Mouse (Mus musculus) heart, postnatal 10 days (tissue): ENCODE measurements at regions not wholly inside any gene's neighbourhood (a gene's known extent, or its start where the extent isn't known, plus 50 kb on each side); places are given as distances from the start of the nearest gene placed in this dataset.

Experiments
- DNase-seq, 2 experiments: peaks; one replicate each; pipeline ENCODE4 v3.0.0; 2021
- intact Hi-C: fragments of 180-260 bp; cut with DNase I; formaldehyde crosslinking; loops from one replicate; pipeline ENCODE4 v1.15.1; 2025

DNA sequence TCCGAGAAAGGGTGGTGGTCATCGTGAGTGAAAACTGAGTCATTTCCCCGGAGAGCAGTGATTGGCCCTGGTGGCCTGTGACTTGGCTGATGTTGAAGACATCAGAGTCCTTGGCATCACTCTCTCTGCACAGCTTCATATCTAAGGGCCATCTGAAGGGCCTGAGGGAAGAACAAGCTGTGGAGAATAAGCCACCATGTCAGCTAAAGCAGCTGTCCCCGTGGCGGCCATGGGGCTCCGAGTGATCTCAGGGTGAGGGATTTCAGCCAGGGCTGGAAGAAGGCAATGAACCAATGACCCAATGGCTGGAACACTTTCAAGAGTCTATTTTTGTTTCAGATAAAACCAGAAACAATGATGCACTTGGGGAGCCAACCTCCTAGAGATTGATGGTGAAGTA is 62.2 kb downstream of the Ttc32 start:
- intact Hi-C loops = no loop called here
- peak; percentile 83 to 86 for DNase-seq

DNA sequence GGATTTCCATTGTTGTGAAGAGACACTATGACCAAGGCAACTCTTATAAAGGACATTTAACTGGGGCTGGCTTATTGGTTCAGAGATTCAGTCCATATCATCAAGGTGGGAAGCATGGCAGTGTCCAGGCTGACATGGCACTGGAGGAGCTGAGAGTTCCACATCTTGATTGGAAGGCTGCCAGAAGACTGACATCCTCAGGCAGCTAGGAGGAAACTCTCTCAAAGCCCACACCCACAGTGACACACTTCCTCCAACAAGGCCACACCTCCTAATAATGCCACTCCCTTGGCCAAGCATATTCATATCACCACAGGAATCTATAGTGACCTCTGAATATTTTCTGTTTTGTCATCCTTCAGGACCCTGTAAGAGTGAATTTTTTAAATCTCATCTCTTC is 65.3 kb downstream of the Ttc32 start:
- intact Hi-C loops = no loop called here
- DNase-seq = no peak

DNA sequence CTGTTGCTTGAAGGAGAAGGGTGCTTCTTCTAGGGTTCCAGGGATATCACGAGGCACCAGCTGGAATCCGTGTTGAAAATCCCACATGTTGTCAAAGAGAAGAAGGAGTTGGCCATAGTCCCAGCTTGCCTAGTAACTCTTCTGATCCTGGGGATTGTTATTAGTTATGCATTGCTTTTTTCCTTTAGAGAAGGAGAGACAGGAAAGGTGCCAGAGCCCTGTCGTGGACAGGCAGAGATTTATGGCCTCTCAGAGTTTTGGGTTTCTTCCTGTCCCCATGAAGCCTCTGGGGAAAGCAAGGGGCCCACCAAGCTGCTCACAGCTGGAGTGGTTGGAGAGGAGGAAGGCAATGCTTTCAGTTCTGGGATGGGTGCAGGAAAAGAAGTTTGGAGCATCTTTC is 76.6 kb downstream of the Ttc32 start:
- peak; percentile 59 to 66 for DNase-seq
- intact Hi-C loops = no loop called here

DNA sequence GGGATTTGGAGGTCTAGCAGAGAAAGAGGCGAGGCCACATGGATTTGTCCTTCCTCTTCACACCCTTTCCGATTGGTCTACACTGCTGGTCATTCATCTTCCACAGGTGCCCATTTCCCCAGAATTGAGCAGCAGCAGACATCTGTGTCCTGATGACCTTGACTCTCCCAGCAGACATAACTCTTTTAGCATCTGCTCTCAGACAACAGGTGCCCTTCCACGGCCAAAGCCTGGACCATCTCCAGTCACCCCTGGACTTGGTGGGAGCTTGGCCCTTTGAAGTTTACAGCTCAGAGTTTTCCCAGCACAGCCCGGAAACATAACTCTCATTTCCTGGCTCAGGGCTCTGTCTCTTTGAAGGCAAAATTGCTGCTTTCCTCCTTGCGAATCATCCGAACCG is 80.0 kb downstream of the Ttc32 start:
- intact Hi-C loops = no loop called here
- no peak for DNase-seq

DNA sequence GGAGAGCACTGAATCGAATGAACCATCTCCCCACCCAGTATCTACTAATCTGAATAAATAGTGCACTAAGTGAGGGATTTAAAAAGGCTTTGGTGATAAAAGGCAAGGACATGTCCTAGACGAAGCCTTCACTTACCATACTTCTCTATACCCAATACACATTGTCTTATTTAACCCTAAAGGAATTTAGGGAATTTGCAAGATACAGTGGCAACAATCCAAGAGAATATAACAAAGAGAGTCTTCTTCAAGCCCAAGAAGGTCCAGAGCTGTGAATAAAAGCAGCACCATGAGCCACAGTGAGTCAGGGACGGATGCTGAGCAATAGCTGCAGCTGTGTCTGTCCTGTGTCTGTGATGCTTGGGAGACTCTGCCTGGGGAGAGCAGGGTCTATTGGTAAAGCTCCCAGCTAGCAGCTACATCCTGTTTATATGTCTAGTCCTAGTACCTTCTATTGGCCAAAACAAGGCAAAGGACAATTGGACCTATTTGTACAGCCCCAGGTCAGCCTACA is 82.4 kb downstream of the Ttc32 start:
- intact Hi-C loops = no loop called here
- DNase-seq = no peak

DNA sequence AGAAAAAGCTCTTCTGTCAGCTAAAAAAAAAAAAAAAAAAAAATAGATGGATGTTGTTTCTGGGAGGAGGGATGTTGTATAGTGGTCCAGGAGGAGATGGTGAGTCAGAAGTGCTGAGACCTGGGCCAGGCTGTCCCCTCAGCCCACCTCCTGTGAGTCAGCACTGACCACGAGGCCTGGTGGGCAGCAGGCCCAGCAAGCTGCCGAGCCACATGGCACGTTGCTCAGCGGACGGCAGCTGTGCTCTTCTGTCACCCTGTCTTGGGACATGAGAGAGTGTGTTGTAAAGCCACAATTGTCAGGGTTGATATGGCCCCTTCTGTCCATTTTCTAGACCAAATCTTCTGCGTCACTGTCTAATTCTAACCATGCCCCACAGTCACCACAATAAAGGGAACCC is 83.9 kb downstream of the Ttc32 start:
- peak; percentile 85 to 90 for DNase-seq
- intact Hi-C loops = no loop called here

DNA sequence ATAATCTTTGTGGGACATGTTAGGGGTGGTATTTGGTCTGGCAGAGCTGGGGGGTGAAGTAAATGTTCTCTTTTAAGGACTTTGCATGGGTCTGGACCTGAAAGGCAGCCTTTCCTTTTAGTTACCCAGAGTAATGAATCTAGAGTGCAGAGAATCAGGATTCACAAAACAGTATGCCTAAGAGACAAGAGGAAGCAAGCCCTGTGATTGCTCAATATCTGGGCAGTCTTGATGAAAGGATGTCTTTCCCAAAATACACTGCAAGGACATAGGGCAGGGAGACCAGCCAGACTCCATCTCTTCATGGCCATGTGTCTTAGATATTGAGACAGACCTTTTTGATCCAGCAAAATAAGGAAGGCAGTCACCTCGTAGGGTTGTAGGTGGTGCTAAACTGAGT is 84.3 kb downstream of the Ttc32 start:
- intact Hi-C loops = no loop called here
- DNase-seq = no peak

DNA sequence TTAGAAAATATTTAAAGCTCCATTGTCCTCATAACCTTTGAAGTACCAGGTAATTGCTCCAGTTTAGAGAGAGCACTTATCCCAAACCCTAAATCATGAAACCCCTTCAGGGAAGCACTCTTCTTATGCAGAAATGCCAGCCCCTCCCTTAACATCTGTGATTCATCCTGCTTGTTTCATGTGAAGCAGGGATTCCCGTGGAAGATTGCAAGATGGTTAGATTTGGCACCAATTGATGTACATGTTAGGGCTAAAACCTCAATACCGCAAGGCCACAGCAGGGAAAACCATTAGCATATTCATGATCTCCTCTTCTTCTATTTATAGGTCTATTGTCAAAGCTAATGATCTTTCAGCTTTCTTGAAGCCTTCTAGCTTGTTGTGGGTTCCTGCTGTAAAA is 88.8 kb downstream of the Ttc32 start:
- intact Hi-C loops = no loop called here
- no peak for DNase-seq

DNA sequence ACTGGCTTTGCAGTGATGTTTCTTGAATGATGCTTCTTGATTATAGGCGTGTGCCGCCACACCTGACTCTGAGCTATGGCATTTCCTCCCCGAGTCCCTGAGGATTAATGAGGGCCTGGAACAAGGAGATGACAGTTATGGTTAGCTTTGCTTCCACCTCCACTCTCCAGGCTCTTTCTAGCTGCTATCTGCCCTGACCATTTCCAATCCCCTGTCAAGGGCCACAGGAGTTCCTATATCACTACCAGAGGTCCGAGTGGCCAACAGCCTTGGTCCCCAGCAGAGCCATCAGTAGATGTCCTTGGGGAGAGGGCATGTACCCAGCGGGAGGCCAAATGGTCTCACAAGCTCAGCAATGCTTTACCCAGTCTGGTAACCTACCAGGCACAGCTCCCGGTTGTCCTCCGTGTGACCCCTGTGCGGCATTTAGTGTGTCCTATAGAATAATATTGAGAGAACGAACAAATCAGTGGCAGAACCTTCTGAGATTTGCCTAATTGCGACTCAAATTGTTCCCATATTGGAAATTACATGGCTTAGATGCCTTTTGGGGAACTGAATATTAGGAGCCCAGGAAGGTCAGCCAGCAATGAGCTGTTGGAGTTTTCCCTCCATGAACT is 98.2 kb downstream of the Ttc32 start:
- DNase-seq = no peak

DNA sequence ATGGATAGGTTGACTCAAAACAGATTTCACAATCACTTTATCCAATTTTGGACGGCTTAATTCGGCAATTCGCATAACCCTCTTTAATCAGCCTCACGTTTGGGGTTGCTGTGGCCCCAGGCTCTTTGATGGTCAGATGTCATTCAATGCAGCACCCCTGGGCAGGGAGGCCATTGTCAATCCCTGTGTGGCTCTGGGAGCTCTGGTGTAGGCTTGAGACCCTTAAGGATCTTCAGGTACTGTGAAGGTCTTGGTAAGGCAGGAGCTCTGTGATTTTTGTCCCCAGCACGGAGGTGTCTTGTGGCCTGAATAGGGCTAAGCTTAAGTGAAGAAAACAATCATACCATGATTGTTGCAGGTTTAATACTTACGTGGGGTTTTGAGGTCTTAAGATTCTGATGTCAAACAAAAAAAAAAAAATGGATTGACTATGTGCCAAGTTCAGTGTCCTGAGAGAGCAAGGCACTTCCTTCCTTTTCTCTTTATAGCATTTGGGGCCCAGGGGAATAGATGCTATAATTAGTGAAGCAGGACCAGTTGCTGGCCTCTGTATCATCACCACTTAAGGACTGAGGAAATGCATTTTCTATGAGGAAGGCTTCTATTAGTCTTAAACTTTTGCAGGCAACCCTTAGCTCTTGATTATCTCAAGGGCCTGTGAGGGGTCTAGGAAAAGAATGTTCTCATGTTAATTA is 98.9 kb downstream of the Ttc32 start:
- peak; percentile 24 to 45 for DNase-seq
- intact Hi-C loops = no loop called here

More for the DNA sequence above, 98.2 kb downstream of the Ttc32 start:
- intact Hi-C loops = no loop called here

DNA sequence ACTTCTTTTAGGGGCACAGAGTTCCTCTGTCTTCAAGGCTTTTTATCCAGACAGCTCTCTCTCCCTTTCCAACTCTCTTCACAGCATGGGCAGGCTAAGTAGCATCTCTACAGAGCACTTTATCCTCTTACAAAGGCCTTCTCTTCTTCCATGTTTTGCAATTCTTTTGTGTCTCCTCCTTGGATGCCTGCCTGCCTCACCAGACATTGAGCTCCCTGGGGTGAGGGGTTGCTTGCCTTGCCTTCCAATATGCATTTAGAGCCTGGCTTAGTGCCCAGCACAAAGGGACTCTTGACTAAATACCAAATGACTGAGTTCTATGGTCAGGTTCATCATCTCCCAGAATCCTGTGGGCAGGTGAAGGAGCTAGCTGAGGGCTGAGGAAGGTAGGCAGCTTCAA is 102.8 kb downstream of the Ttc32 start:
- no peak for DNase-seq
- intact Hi-C loops = no loop called here

DNA sequence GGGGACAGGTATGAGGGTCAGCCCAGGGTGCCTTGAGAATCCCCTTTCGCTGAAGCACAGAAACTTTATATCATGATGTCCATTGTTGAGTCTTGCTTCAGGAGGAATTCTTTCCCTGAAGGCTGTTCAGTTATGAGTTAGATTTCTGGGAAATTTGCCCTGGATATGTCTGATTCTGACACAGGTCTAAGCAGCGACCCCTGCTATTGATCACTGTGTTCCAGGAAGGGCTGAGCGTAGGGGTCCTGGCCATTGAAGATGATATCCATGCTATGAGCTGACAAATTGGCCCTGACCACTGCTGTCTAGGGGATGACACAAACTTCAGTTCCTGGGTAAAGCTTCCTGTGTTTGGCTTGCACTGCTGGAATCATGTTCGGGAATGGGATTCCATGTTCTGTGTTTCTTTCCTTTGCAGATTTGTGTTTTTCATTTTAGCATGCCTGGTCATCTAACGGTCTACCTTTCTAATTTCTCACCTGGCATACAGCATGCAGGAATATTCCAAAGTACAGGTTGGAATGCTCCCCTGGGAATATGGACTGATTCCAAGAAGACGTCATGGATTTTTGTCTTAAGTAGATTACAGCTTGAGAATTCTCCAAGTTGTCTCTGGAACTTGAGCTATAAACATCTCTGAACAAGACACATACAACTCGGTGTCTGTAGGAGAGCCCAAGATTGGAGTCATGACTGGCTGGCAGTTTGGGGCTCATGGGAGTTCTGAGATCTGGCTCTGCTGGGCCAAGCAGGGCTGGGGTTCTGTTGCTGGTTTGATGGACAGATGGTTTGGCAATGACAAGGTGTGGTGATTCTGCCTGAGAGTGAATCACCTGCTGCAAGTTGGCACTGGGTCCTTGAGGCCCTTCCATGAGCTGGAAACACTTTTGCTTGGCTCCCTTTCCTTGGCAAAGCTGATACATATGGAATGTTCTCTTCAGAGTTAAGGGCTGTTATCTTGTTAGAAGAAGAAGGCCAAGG is 104.4 kb downstream of the Ttc32 start:
- intact Hi-C loops = no loop called here
- DNase-seq = no peak

DNA sequence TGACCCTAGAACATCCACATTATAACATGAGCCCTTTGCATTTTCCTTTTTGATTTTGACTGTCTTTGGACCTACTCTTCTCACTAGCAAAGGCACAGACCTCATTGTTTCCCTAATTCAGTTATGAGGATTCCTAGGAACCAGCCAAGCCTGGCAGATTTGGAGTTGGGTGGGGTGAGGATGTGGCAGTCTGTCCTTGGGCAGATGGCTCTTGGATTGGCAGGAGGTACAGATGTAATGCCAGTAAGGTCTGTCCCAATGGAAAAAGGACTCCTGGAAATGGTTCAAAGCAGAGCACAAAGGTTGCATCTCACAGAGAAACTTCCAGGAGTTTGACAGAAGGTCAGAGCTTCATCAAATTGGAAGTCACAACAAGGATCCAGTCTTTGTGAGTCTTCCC is 121.2 kb downstream of the Ttc32 start:
- intact Hi-C loops = no loop called here

DNA sequence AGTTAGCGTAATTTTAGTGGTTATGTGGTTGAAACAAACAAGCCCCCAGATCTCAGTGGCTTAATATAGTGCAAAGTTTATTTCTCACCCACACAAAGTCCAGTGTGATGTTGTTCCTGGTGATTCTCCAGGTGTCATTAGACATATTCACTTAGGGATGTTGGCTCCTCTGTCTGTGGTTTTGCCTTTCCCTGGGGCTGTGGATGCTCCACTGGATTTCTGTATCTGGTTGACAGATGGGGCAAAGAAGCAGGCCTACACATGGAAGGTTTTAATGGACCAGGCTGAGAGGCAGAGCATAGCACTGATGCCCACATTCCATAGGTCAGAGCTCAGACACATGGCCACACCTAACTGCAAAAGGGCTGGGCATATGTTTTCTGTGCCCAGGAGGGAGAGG is 121.6 kb downstream of the Ttc32 start:
- no peak for DNase-seq
- intact Hi-C loops = no loop called here

More for the DNA sequence above, 121.2 kb downstream of the Ttc32 start:
- DNase-seq = no peak

DNA sequence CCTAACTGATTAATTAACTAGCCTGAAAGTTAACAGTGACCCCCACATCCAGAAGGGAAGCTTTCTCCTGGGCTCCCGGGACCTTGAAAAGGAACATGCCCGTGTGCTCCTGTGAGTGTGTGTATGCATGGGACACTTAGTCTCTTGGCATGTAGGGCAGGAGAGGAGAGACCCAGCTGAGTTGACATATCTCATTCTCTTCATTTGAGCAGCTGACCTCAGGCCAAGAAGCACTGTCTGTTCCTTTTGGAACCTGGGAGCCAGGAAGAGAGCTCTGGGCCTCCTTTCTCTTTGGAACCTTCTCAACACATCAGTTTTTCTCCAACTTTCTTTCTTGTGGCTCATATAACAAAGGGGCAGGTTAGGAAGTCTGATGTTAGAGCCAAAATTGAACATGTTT is 124.7 kb downstream of the Ttc32 start:
- DNase-seq = no peak
- intact Hi-C loops = no loop called here

DNA sequence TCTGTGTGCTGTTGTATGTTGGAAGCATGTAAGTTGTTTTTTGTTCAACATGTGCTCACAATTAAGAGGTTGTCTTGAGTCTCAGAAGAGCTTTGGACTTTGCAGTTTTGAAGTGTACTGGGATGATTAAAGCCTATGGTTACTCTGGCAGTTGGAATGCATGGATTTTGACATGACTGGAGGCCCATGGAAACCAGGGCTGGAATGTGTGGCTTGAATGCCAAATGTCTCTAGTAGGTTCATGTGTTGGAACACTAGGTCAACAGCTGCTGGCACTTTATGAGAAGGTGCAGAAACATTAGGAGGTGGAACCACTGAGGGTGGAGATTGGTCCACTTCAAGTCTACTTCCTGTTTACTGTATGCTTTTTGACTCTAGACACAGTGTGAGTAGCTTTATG is 127.0 kb downstream of the Ttc32 start:
- DNase-seq = no peak
- intact Hi-C loops = no loop called here

DNA sequence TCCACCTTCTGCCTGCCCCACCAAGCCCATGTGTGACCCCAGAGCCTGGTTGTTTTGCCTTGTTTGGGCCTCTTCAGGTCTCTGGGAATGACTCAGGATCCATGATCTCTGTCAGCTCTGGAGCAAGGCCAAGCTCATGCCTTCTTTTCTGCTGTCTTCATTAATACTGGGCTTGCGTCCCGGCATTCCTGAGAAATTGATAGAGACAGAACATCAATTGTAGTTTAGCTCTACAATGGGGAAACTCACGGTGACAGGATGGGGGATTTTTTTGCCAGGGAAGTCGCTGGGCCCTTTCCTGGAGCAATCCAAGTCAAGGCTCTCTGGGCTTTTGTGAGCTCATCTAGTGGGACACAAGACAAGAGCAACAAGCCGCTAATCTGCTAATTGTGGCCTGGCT is 129.0 kb downstream of the Ttc32 start:
- intact Hi-C loops = no loop called here
- DNase-seq = peak in 1 of 2 experiments; percentile 18

DNA sequence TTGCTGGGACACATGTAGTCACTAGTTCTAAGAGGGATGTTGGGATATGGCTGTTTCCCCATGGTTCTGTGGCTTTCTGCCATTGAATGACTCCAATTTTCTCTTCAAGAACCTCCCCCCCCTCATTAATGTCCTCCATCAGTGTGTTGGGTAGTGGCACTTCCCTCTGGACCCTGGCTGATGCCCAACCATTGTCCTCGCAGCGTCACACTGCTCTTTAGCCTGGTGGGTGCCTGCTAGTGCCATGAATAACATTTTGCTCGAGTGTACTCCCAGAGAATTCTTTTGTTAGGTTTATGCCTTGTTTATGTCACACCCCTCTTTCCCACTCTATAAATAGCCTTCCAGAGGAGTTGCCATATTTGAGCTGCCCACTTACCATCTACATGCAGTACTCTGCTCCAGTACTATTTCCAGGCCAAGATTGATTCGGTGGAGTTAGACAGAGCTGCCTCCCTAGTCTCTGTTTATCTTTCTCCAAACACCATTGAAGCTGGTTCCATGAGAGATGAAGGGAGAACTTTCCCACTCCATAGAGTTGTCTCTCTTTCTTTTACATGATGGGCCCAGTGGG is 135.7 kb downstream of the Ttc32 start:
- DNase-seq = peak; percentile 39 to 49
- intact Hi-C loops = loop anchor here (5.0 to 10.0 kb wide), 4 partner anchors 113 to 1279 kb away; partner anchors contain the start of gene Osr1

DNA sequence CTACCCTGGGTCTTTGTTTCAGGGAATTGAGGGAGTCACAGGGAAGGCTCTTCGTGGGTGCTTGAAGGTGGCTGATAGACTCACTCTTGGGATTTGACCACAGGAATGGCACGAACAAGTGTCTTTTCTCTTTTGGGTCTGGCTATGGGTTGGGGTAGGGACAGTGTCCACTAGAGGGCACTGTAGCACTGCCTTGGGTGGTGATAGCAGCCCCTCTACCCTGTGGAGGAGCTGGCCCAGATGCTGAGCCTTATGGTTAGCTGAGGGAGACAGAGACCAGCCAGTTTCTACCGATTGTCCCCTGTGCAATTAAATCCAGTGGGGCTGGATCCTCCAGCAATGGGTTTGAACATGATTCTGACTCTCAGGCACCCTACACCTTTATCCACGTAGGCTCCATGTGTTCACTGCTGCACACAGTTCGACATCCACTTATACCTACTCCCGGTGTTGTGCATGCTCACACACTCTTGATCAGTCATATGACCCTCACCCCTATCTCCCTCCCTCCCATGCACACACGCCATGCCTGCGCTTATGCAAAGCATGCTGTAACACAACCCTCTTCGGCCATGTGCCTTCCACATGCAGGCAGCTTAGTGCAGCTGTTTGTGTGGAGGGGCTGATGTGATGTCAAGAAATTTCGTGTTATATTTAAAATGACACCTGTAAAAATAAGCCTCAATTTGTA is 136.6 kb downstream of the Ttc32 start:
- DNase-seq = peak; percentile 44 to 68
- intact Hi-C loops = loop anchor here (5.0 to 10.0 kb wide), 4 partner anchors 114 to 1278 kb away; partner anchors contain the start of gene Osr1

DNA sequence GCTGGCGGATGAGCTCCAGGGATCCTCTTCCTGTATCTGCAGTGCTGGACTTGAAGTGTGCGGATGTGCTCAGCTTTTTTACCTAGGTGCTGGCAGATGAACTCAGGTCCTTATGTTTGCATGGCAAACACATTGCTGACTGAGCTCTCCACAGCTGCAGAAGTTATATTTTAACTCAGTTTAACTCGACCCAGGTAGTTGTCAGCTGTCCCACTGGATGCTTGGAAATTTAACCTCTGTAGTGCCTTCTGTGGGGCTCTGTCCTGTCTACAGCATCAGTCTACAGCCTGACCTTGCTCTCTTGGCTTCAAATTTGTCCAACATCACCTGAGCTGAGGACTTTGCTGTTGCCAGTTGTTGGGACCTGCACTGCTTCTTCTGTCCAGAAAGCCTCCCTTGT is 139.2 kb downstream of the Ttc32 start:
- DNase-seq = no peak
- intact Hi-C loops = loop anchor here (5.0 to 10.0 kb wide), 4 partner anchors 117 to 1276 kb away; partner anchors contain the start of gene Osr1
